Mouse (Mus musculus): ENCODE measurements around the gene Prkx.

Gene Prkx

DNA sequence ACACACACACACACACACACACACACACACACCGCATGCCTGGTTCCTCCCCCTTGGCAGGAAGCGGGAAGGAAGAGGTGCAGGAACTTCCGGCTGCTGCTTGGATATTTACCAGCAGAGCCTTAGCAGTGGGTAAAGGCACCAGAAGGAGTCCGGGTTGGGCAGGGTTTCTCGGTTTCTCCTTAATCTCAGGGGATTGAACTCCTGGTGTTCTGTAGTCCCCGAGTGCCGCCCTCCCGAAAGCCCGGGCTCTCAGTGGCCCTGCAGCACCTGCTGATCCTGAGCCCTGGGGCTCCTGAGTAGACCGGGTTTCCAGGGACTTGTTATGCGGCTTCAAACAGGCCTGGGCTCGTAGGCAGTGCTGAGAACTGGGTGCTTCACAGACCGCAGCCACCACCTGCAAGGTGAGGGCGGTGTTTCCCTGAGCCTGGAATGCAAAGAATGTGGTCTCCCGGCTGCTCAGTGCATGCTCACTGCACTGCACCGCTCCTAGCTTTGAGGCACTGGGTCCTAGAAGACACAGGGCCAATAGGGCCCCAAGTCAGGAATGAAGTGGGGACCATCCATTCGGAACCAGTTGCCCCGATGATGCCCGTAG lies at the start of gene Prkx:
Prkx (minus strand) TSS at position 41 of the 598 bp plus-strand sequence.
- in situ Hi-C loops (cut with MboI, MseI) = no loop called here

DNA sequence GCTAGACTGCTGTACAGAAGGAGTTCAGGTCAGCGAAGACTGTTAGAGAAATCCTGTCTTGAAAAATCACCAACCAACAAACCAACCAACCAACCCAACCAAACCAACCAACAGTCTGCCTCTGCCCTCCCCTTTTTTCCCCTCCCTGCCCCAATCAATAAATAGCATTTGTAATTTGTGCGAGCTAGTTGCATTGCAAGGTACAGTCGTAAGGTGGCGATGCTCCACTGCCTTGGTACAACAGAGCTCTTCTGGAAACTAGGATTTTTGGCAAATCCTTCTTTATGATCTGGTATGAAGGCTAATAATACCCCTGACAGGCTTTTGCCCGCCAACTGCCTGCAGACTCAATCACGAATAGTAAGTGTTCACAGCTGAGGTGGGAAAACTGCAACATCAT lies 16.0 kb upstream of the Prkx start:
- in situ Hi-C loops (cut with MboI, MseI) = no loop called here

DNA sequence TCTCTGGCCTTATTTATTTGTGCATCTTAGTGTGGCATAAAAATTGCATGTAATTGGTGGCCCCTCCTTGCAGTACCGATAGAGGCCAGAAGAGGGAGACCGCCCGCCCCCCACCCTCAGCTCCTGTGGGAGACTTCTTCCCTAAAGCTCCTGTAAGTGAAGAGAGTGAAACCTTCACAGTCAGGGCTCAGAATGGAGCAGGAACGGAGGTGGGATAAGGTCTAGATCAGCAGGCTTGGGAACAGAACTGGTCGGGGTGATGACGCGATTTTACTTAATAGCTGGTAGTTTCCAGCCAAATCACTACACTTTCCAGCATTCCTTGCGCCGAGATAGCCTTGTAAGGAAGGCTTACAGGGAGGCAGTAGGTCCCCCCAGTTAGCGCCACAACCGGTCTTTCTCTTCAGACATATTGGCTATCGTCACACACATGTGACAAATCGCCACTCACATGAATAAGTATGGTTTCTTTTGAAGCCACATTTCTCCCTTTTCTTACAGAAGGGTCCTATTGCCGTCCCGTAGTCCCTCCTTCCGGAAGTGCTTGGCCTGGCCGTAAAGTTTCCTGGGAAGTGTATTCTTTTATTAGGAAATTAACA lies 14.6 kb upstream of the Prkx start:
- in situ Hi-C loops (cut with MboI, MseI) = no loop called here

DNA sequence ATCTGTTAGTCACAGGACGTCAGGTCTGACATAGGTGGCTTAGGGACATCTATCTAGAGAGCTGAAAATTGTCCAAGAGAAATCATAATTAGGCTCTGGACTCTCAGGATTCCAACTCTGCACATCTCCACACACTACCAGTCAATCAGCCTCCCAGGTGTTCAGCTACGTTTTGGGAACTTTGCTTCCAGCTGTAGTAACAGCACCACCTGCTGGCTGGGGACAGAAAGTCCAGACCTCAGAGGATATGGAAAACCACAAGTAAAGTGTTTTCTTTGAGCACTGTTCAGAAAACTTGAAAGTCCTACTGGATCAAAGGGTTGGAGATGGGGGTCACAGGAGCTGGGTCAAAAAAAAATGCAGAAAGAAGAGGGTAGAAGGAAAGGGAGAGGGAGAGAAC lies 12.5 kb upstream of the Prkx start:
- in situ Hi-C loops (cut with MboI, MseI) = no loop called here

DNA sequence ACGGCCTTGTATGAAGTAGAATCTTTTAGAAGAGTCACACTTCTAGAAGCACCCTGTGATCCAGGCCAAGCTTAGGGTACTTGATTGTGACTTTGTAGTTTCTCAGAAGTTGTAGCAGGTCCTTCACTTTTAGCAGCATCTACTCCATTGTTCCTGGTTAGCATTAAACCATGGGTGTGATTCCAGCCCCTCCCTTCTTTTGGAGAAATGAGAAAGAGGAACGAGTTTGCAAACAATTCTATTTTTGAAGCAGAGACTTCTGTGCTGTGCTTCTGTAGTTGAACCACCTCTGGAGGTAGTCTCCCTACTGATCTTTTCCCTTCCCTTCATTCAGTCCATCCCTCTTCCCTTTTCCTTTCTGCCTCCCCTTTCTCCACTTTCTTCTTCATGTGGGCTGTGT lies 6.2 kb upstream of the Prkx start:
- in situ Hi-C loops (cut with MboI, MseI) = no loop called here

DNA sequence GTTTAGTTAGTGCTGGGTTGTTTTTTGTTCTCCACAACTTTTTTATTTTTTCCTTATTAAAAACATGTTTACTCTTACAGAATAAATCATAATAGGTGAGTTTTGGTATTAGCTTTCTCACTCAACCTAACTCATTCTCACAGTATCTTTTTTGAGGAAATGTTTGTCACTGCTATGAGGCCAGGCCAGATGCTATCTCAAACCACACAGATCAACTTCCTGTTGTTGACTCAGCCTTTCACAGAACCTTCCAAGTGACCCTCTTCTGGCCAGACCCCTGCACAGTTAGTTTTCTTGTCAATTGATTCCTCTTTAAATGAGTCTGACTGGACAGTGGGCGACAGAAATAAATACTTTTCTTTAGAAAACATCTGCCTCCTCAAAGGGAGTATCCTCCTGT lies 5.5 kb upstream of the Prkx start:
- in situ Hi-C loops (cut with MboI, MseI) = no loop called here

DNA sequence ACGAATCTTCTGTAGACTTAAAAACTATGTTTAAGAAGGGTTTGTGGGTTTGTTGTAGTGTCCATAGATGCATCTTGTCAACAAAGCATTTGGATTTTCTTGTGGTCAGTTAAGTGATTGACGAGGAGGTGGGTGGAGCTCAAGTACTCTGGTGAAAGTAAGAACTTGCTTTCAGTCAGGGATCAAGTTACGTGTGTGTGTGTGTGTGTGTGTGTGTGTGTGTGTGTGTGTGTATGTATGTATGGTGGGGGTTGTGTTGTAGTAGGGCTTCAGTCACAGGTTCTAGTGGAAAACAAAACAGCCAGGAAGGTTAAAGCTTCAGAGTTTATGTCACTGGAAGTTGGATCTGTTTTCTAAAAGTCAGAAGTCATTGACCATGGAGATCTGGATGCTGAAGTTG lies 3.5 kb upstream of the Prkx start:
- in situ Hi-C loops (cut with MboI, MseI) = no loop called here

DNA sequence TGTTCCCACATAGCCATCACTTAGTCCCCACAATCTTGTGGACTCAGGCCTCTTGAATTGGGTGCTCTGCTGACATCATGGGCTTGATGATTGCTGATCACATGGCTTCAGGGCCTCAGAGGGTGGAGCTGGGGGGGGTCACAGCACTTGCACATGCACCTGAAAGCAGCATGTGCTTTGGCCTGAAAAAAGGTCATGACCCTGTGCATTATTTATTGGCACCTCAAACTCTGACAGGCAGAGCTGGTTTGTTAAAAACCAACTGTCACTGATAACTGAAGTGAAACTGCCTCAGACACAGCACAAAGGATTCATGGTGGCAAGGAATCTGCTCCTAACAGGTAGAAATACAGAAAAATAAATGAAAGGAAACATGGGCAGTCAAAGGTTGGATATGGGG lies 1.7 kb upstream of the Prkx start:
- in situ Hi-C loops (cut with MboI, MseI) = no loop called here

DNA sequence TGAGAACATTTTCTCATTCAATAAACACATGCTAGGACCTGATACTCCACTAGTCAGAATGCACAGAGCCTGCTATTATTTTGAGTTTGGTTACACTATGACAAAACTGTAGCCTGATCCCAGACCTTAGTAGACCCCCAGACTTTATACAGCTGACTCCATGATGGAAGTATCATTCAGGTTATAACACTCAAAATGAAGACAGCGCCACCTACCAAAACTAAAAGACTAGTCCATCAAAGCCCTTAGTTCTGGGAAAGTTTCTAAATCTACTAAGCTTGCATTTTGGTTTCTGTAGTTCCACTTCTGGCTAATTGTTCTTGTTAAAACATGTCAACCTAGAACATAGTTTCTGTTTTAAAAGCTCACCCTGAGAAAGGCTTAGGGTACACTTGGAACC lies 838 bp upstream of the Prkx start:
- in situ Hi-C loops (cut with MboI, MseI) = no loop called here

DNA sequence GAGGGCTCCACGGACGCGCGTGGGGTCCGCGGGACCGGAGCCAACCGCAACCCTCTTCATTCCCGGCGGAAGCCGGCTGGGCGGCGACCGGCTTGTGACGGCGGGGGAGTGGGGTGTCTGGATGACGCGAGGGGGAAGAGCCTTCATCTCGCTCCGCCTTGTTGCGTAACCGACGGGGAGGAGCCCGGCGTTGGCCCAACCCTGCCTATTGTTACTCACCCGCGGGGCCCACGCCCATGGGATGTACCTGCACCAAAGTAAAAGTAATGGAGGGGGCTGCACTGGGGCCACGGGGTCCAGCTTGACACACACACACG lies 262 bp downstream of the Prkx start:
- in situ Hi-C loops (cut with MboI, MseI) = no loop called here

DNA sequence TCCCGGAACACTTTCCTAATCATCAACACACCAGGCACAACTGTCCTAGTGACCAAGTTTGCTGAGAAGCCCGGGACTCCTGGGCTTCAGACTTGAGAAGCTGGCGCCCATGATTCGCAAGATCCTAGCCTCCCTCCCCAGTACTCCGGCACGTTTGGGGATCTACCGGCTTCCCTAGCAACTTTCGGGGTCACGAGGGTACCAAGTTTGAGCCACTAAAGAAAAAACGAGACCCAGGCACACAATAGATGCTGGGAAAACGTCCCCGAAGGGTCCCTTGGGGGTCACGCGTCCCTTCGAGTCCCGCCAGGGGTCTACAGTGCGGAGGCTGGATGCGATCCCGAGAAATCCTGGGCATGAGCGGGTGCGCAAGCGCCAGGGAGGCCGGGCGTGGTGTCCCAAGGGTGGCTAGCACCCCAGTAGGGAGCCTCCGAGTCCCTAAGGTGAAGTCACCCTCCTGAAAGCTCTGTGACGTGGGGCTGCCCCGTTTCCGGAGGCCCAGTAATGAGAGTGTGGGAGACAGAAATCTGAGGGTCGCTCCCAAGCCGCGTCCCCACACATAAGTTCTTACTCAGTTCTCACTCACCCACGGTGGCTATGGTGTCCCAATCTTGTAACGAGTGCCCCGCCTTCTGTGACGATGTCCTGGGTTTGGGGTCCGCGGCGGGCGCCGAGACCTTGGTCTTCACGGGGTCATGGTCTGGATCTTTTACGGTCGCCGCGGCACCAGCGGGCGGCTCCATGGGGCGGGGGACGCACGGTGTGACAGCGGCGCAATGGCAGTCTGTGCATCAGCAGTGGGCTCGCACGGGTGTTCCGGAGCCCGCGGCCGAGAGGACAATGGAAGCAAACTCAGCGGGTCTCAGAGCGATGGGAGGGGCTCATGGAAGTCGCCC lies 868 bp downstream of the Prkx start:
- in situ Hi-C loops (cut with MboI, MseI) = no loop called here

DNA sequence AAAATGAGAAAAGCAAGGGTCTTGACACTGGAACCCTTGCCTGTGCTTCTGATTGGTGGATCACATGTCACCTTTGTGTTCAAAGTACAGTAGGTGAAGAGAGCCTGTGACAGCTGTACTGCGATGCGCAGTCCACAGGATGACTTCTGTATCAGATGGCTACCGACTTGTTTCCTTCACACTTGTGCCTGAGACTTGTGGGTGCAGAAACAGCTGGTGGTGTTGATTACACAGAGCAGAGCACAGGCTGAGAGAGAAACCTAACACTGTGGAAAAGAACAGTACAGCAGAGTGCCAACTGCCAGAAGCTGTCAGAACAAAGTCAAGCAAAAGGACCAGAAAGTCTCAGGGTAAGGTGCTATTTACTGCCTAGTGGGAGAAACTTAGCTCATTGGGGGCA lies 7.4 kb downstream of the Prkx start:
- in situ Hi-C loops (cut with MboI, MseI) = no loop called here

DNA sequence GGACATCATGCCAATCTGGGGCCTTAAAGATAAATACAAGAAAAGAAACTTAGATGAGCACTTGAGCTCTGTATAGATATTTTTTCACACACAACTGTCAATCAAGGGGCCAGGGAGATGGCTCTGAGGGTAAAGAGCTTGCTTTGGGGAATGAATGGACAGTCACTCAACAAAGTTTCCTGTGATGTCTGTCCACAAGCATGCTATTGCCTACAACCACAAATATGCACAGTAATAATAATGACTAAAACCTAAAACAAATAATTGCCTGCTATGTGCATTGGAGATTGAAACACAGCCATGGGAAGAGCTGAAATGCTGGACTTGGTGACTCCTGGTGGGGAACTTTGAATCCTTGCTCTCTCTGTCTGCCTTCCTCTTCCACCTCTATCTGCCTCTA lies 9.7 kb downstream of the Prkx start:
- in situ Hi-C loops (cut with MboI, MseI) = no loop called here

DNA sequence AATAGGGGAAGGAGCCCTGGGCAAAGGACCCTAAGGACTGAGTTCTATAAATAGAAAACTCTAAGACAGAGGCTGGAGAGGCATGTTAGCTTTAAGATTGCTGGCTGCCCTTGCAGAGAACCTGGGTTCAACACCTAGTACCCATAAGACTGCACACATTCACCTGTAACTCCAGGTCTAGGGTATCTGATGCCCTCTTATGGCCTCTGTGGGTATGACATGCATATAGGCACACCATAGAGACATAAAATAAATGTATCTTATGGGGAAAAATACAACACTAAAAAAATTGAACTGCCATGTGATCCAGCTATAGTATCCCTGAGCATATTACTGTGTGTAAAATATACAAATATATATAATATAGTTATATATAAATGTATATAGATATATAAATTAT lies 18.3 kb downstream of the Prkx start:
- in situ Hi-C loops (cut with MboI, MseI) = no loop called here

DNA sequence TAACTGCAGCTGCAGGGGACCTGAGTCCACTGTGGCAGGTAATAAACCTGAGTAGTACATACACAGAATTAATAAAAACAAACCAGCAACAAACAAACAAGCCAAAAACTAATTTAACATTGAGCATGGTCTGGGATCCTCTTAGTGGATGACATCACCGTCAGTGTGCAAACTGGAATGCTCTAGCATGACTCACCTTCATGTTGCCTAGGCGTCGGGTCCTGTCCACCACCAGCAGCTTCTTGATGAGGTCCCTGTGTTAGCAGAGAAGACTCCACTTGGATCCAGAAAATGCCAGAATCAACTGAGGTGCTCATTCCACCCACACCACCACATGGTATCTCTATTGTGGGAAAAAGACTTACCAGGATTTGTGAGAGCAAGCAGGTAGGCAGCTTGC lies 30.9 kb downstream of the Prkx start:
- in situ Hi-C loops (cut with MboI, MseI) = no loop called here

DNA sequence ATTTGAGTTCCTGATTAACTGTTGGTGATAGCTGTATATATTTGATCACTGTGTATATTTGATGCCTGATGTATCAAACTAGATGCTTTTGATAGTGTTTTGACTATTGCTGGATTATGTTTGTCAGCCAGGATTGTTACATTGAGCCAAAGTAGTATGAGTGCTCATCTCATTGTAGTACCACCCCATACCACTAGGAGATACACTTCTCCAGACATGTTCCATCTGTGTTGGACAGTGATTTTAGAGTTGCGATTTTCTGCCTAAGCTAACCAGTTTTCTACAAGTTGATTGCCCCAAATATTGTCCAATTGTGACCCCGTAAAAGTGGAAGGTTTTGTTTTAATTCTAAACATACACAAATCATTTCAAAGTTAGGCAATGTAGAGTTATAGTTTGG lies 51.8 kb downstream of the Prkx start:
- in situ Hi-C loops (cut with MboI, MseI) = no loop called here

DNA sequence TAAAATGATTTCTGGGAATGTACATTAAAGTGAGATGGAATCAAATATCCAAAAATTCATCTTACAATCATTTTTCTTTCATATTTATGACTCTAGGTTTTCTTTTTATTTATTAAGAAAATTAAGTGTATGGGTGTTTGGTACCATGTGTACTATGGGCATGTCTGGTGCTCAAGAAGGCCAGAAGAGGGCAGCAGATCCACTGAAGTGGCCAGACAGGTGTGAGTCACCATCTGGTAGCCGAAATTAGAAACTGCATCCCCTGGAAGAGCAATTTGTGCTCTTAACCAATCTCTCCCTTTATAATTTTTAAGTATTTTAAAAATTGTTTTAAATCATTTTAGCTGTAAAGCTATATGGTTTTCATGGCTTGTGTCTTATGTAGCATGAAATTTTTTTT lies 54.7 kb downstream of the Prkx start:
- in situ Hi-C loops (cut with MboI, MseI) = no loop called here

DNA sequence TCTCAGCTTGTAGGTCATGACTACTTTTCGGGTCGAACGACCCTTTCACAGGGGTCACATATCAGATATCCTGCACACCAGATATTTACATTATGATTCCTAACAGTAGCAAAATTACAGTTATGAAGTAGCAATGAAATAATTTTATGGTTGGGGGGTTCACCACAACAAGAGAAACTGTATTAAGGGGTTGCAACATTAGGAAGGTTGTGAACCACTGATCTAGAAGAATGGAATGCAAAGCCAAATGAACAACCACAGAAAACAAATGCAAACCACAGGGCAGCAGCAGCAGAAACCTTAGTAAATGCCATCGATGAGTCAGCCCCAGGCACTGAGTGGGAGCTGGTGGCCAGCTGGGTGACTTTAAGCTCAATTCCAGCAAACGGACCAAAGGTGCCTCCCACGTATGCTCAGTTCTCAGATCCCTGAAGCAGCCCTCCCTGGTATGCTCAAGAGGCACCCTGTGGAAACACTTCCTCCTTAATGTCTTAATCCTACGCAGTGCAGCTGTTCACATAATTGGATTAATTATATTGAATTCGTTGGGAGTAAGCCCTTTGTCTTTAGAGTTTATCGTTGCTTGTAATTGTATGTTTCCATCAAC lies 62.0 kb downstream of the Prkx start:
- in situ Hi-C loops (cut with MboI, MseI) = no loop called here

DNA sequence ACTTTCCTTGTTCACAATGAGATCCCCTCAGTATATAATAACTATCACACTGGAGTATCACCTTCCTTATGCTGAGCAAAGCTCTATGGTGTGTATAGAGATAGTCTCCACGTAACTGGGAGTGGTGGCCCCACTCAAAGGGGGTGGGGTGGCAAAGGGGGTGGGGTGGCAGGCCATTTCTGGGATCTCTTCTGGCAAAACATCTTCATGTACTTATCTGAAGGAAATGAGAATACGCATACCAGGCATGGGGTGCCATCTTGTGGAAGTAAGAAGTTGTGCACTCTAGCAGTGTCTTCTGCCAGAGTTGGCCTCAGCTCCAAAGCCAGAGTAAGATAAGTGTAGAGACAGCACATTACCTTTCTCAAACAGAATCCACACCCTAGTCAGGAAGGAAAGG lies 75.8 kb downstream of the Prkx start:
- in situ Hi-C loops (cut with MboI, MseI) = no loop called here

Data from T-helper 2 cell (primary cell).